Mouse (Mus musculus) brain, adult 10 weeks (tissue): ENCODE data around the gene Cntln. TPM values are rescaled to one million over a fixed set of nuclear protein-coding genes. Genes with fewer than 3 reads are reported as not detected.

Source experiments
- polyA plus RNA-seq: library from polyadenylated mRNA; stranded (reverse); fragments of 350-450 nt; fragmentation: Illumina TruSeq; extraction: RNeasy Lipid Tissue Mini Kit (QIAGEN cat#74804); gene quantifications from one replicate; pipeline ENCODE4 v1.2.3, GENCODE M21; 2015; ENCODE audit warnings: low read depth, low replicate concordance

The Cntln gene
- polyA plus RNA-seq: 6.9 TPM

DNA sequence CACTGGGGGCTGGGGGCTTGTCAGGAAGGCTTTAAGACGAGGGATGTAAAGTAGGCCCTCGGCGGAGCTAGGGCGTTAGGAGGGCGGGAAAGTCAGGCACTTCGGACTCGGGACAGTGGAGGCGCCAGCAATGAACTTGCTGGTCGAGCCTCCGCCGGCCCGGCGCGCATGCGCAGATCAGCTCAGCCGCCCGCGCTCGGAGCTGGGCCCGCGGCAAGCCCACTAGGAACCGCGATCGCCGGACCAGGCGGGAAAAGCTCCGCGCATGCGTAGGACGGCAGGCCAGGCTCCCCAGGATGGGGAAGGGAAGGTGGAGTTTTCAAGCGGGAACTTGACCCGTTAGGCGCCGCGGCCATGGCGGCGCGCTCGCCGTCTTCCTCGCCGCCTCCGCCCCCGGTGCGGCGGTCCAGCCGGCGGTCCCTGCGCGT, at the start of gene Cntln:
TSS of gene Cntln (plus strand) at position 199 of the 428 bp plus-strand sequence.

Other genes with a start within 250 kb of the Cntln start
- gene Bnc2, start 209.0 kb upstream of the Cntln start, polyA plus RNA-seq: 0.94 TPM